Mouse (Mus musculus) gonadal fat pad, adult 2 months (tissue): ENCODE results near the gene Lrg1. TPM values are rescaled to one million over a fixed set of nuclear protein-coding genes. Genes with fewer than 3 reads are reported as not detected.
"Not testable (repeated sequence)": the region's sequence is repeated elsewhere in the genome, so short reads cannot be mapped to it uniquely, and the experiment has no call there.

Experiments used
- DNase-seq: peaks from one replicate; pipeline ENCODE4 v3.0.0-alpha.2; 2012; ENCODE audit warnings: low read depth
- polyA plus RNA-seq: library from polyadenylated mRNA; depleted of rRNA; stranded (reverse); fragments of >200 nt; gene quantifications from 2 replicates; pipeline ENCODE4 v1.2.3, GENCODE M21; 2012

The Lrg1 gene
- polyA plus RNA-seq, 1 experiment, result 347 TPM

DNA sequence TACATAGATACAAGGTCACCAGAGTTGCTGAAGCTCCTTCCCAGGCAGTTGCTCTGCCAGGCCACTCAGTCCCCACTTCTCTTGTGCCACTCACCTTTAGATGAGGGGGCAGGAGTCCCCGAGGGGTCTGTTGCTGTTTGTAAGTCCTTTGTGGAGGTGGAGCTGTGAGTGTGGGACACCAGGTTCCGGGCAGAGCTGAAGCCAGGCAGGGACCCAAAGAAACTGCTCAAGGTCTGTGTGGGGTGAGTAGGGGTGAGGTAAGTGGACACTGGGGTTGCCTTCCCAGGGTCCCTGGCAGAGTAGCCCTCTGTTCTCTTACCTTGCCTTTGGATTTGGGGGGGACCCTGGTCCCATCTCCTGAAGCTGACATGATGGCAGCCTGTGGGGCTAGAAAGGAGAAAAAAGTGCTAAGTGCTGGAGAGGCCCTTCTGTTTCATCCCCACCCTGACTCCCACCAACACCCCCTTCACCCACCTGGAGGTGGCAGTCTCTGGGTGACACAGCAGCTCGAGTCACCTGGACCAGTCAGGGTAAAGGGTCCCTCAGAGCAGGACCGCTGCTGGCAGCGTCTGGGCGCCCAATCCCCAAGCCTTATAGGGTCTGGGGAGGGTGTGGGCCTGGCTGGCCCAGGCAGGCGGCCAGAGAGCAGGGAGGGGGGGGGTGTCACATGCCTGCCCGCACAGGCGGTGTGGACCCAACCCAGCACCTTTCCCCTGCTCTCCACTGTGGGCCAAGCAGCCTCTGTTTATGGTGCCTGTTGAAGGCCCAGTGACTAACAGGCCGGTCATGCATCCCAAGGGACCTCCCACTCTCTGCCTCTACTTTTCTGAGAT, 12.4 kb downstream of the Lrg1 start, which contains the start of gene Plin4:
TSS of gene Plin4 (minus strand) at position 585 of the 833 bp plus-strand sequence.
- DNase-seq, result no peak

DNA sequence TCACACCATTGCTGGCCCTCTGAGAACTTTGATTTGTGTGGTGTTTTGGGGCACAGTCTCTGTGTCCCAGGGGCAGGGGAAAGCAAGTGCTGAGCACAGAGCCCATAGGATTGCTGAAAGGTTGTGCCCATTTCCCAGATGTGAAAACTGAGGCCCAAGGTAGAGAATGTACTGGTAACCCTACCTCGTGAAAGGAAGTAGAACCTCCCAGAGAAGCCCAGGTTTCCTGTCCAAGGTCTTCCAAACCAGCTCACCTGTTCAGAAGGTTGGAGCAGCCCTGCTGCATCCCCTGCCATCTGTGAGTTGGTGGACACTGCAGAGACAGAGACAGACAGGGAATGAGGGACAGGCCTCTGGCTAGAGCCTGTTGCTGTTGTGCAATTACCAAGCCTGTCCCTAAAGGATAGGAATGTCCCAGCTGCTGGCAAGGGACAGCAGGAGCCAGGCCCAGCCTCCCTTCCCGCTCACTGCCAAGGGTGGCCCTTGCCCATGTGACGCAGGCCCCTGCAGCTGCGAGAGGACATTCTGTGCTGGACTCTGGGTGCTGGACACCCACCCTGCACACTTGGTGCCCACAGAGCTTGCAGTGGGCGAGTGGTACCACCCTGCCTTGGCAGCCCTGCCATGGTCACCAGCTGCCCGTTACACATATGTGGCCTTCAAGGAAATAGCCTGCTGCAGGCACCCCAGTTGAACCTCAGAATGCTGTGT, 13.3 kb downstream of the Lrg1 start:
- no peak for DNase-seq

DNA sequence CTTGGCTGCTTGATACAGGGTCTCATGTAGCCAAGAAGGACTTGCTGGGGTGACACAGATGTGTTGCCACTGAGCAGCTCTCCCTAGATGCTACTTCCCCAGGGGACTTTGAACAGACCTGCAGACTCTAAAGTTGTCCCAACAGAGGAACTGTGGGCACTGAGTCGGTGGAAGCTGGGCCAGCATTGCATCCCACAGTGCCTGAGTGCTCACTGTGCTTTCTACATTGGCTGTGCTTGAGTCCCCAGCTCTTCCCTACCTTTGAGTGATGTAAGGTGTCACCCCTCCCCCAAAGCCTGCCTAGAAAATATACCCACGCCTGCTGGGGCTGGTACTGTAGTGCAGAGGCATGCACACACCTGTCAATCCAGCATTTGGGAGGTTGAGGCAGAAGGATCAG, 14.1 kb downstream of the Lrg1 start:
- DNase-seq, result no peak

DNA sequence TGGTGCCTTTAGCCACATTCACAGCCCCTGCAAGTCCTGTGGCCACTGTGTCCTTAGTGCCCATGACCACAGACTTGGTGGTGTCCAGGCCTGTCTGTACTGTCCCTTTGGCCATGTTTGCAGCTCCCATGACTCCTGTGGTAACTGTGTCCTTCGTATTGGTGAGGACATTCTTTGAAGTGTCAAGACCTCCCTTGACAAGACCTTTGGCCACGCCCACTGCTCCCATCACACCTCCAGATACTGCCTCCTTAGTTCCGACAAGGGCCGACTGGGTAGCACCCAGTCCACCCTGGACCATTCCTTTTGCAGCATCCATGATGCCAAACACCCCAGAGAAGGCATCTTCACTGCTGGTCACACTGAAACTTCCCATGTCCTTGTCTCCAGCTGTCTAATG, 14.8 kb downstream of the Lrg1 start:
- no peak for DNase-seq

DNA sequence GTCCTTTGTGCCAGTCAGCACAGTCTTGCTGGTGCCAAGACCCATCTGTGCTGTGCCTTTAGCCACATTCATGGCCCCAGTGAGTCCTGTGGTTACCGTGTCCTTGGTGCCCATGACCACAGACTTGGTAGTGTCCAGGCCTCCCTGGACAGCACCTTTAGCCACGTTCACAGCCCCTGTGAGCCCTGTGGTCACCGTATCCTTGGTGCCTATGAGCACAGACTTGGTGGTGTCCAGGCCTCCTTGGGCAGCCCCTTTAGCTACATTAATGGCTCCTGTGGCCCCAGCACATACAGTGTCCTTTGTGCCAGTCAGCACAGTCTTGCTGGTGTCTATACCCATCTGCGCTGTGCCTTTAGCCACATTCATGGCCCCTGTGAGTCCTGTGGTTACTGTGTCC, 15.4 kb downstream of the Lrg1 start:
- not testable (repeated sequence) for DNase-seq

DNA sequence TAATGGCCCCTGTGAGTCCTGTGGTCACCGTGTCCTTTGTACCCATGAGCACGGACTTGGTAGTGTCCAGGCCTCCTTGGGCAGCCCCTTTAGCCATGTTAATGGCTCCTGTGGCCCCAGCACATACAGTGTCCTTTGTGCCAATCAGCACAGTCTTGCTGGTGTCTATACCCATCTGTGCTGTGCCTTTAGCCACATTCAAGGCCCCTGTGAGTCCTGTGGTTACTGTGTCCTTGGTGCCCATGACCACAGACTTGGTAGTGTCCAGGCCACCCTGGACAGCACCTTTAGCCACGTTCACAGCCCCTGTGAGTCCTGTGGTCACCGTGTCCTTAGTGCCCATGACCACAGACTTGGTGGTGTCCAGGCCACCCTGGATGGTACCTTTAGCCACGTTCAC, 17.0 kb downstream of the Lrg1 start:
- DNase-seq, result not testable (repeated sequence)

DNA sequence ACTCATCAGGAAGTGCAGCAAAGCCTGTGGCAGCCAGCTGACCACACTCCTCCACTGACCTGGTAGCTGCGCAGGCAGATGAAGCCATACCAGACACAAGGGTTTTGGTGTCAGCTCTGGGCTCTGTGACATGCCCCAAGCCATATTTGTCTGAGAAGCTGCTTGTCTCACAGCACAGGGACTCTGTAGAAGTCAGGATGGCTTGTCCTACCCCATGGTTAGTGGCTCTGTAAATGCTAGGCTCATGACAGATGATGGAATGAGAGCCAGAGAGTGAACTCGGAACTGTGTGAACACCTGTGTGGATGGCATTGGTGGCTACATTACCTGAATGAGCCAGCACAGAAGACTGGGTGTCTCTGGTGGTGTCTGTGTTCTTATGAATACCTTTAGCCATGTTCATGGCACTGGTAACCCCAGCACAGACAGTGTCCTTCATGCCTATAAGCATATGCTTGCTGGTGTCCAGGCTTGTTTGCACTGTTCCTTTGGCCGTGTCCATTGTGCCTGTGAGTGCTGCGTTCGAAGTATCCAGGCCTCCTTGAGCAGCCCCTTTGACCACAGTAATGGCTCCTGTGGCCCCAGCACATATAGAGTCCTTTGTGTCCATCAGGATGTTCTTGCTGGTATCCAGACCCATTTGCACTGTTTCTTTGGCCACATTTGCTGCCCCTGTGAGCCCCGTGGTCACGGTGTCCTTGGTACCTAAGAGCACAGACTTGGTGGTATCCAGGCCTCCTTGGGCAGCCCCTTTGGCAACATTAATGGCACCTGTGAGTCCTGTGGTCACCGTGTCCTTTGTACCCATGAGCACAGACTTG, 18.1 kb downstream of the Lrg1 start:
- DNase-seq, result no peak

DNA sequence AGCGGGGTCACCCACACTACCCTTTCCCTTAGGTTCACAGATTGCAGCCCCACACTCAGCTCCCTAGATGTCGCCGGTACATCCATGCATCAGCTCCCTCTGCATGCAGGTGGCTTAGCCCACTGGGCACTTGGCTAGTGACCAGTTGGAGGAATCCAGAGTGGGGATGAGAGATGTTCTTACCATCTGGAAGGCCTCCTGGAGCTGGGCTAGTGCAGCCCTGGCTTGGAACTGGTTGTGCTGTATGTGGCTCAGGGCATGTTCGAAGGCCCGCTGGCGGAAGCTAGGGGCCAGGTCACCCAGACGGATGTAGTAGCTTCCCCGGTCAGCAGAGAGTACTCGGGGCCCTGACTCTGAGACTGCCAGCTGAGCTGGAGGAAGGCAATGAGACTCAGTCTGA, 18.9 kb downstream of the Lrg1 start:
- no peak for DNase-seq

DNA sequence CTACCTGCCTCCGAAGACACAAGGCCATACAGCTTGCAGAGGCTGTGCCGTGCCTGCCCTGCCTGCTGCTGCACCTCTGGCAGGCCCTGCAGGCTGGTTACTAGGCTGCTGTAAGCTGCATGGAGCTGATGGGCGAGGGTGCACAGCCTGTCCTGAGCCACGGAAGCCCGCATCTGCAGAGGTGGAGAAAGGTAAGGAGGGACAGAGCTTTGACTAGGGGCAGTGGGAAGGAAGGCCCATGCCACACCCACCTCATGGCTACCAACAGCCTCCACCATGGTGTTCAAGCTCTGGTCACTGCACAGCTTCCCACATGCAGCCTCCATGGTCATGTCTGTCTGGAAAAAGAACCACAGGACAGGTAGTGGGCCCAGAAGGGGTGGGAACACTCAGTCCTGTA, 19.6 kb downstream of the Lrg1 start:
- no peak for DNase-seq

DNA sequence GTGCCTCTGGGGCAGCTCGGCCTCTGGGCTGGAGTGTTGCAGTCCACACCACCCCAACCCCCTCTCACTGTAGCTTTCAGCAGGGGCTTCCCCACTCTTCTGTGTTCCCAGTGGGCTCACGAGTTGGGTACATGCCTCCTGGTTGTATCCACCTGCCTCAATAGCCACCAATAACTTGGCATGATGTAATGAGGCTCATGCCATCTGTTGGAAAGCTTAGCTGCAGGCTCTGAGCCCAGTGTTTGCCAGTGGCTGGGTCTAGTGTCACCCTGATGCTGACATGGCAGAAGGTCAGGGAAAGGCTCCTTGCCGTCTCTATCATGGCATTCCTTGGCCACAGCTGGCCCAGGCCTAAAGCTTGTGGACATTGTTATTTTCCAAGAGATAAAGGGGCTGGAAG, 21.0 kb downstream of the Lrg1 start:
- no peak for DNase-seq

DNA sequence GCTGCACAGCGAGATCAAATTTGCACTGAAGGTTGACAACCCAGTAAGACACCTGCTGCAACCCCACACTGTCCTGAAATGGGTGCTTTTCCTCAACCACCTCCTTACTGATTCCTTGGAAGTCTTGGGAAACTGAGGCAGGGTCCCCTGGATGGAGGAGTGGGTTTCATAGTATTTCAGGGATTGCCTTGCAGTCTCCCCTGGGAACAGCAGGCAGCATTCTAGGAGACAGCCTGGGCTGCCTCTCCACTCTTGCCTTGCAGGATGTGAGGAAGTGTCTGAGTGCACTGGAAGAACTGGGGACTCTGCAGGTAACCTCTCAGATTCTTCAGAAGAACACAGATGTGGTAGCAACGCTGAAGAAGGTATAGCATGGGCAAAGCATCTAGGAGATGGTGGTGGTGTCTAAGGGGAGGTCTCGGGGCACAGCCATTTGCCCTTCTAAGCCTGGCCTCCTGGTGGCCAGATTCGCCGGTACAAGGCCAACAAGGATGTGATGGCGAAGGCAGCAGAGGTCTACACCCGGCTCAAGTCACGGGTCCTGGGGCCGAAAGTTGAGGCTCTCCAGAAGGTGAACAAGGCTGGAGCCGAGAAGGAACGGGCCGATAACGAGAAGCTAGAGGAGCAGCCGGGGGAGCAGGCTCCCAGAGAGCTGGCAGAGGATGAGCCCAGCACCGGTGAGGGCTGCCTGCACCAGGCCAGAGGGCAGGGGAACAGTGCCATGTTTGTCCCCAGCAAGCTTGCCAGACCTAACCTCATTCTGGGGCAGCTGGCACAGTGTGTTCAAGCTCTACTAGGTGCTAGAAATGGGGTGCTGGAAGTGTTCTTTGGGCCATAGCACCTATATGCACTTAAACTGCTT, 22.9 kb downstream of the Lrg1 start:
- DNase-seq, result no peak

DNA sequence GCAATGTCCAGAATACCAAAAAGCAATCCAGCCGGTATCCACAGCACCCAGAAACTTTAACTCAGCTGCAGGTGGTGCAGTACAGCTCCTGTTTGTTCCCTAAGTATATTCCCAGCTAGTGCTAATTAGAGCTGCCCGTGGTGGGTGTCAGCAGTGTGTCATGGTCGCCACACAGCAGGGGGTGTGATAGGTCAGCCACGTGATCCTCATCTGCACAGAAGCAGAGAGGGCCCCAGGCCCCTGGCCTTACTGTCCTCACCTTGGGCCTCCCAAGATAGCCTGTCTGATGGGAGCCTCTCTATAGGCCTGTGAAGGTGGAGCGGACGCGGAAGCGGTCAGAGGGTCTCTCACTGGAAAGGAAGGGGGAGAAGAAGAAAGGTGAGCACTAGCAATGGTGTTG, 23.6 kb downstream of the Lrg1 start:
- DNase-seq, result no peak

DNA sequence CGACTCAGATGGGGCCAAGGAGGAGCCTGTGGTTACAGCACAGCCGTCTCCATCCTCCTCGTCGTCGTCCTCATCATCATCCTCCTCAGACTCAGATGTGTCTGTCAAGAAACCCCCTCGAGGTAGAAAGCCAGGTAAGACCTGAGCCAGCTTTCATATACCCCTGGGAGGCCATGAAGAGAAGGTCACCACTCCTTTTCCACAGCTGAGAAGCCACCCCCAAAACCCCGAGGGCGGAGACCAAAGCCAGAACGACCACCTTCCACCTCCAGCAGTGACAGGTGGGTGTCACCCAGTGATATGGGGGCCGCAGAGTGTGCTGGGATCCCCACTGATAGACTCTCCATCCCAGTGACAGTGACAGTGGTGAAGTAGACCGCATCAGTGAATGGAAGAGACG, 24.9 kb downstream of the Lrg1 start:
- DNase-seq, result no peak

DNA sequence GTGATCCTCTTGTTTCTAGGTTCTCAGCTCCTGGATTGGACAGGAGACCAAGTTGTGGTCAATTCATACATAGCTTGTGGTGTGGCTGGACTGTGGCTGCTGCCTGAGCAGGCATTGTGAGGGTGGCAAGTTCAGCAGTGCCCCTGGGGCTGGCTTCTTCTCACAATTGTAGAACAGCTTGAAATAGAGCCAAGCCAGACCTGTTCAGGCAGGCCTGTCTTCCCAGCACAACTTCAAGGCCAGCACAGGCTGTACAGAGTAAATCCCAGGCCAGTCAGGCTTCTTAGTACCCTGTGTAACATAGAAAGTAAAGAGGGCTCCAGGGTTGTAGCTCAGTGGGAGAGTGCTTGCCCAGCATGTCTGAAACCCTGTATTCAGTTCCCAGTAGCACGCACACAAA, 29.0 kb downstream of the Lrg1 start:
- DNase-seq, result peak; percentile 96

DNA sequence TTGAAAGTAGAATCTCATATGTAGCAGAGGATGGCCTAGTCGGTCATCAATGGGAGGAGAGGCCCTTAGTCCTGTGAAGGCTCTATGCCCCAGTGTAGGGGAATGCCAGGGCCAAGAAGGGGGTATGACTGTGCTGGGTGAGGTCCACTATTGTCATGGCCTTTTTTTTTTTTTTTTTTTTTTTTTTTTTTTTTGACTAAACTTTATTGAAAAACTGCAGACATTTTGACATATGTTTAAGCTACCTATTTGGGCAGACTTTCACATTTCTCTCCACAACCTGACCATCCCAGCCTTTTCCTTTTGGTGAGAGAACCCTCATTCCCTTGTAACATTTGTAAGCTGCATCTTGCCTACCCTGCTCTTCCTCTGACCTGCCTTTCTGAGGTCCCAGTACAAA, 29.5 kb downstream of the Lrg1 start:
- no peak for DNase-seq

DNA sequence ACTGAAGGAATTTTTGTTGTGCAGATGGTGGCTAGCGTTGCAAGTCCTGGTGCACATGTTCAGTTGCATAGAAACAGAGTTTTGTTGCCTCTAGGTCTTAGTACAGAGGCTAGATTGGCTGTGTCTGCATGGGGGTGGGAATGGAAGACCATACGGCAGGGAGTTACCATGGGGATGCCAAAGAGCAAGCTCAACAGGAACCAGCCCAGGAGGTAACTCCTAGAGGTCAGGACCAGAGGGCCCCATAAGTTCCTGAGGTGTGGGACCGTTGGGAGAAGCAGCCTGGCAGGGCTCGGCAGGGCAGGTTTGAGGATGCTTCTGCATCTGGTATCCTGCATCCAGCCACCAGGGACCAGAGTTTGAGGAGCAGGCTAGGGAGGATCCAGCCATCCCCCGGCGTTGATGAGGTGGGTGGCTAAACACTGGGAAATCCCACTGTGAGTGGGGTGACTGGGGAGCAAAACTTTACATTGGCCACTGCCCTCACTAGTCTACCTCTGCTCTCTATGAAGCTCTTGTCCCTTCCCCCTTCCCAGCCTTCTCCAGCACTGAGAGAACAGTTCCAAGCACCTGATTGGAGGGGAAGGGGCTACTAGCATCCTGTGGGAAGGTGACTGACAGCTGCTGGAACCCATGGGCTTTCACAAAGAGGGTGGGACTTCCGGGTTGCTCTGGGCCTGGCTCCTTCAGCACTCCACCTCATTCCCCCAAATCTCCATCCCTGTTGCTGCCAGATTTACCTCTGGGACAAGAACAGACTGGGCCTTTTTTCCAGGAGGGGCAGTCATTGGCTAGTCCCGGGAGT, 40.8 kb downstream of the Lrg1 start:
- no peak for DNase-seq

DNA sequence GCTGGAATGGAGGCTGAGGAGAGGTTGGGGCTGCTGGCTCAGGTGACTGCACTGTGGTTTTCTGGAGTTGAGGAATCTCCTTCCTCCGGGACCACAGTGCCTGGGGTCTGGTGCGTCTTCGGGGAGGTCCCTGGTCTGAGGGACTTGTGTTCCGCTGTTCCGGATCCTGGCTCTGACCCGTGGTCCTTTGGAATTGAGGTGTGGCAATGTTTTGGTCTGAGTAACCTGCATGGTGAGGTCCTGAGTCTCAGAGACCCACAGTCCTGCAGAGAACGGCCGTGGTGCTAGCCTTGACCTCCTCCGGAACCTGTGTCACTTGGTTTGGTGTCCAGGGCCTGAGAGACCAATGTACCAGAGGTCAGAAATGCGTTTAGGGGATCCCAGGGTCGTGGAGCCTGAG, 41.9 kb downstream of the Lrg1 start:
- DNase-seq, result no peak

DNA sequence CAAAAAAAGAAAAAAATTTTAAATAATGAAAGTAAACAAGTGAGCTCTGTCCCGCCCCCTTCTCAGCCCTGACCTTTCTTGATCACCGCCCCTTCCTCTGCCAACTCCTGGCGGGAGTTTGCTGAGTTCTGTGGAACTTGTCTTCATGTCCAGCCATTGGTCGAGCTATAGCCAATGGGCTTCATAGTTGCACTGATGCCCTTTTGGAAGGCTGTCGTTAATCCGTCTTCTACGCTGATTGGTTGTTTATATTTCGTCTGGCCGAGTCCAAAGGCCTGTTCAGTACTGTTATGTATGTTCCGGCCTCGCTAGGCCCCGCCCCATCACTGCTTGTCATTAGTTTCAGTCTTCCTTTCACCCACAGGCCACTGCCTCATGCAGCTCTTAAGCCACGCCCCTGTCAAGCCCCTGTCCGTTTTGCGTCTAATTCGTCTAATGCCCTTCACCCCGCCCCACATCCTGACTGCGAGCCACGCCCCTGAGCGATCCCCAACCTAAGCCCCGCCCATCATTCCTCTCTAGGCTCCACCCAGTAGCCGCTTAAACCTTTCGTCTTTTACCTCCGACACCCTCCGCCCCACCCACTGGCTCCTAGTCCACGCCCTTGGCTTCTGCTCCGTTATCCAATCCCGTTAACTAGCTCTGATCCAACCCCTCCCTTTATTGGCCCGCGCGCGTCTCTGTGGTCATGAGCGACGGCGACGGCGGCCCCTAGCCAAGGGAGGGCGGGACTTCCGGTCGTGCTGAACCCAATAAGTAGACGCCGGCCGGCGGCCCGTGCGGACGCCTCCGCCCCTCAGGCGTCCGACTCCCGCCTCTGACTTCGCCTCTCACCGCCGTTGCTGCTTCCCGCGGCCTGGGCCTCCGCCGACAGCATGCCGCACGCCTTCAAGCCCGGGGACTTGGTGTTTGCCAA, 42.7 kb downstream of the Lrg1 start, which contains the start of gene Hdgfl2:
TSS of gene Hdgfl2 (plus strand) at position 755 of the 916 bp plus-strand sequence.
- peak; percentile 98 for DNase-seq

DNA sequence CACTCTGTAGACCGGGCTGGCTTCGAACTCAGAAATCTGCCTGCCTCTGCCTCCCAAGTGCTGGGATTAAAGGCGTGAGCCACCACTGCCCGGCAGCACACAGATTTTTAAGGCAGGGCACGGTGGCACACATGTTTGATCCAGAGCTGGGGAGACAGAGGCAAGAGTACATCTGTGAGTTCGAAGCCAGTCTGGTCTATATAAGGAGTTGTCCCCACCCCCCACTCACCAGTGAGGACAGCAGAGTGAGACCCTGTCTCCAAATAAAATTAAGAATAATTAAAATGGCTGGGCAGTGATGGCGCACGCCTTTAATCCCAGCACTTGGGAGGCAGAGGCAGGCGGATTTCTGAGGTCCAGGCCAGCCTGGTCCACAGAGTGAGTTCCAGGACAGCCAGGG, 43.4 kb downstream of the Lrg1 start:
- DNase-seq, result not testable (repeated sequence)
